Mouse (Mus musculus) heart, postnatal 14 days (tissue): Measurements from ENCODE around the gene Nek5. TPM values are rescaled to one million over a fixed set of nuclear protein-coding genes. Genes with fewer than 3 reads are reported as not detected.
A peak's percentile ranks its signal among the peaks of the same experiment; 100 is the strongest.
"Not testable (repeated sequence)": the region's sequence is repeated elsewhere in the genome, so short reads cannot be mapped to it uniquely, and the experiment has no call there.

Experiments
- DNase-seq, 2 experiments: peaks; one replicate each; pipeline ENCODE4 v3.0.0; 2021 to 2022
- intact Hi-C: fragments of 180-260 bp; cut with DNase I; formaldehyde crosslinking; loops from one replicate; pipeline ENCODE4 v1.15.1; 2025
- long read RNA-seq, 2 experiments: library from polyadenylated mRNA; stranded (forward); transcript quantifications; one replicate each; pipeline ENCODE4 v2.0.0; 2021
- total RNA-seq, 2 experiments: library from RNA; stranded (reverse); gene quantifications; 2 replicates each; pipeline ENCODE4 v1.2.3; 2021

Gene Nek5
- under 1 TPM in 1 of 2 experiments, not detected in 1; 0.29 TPM for total RNA-seq
- long read RNA-seq, experiment 1, result 0 reads
- long read RNA-seq, experiment 2, result 0 reads

- intact Hi-C loops, result no loop called here
- DNase-seq, result peak; percentile 15 to 26
Observed at GRCm38 (mm10) chr8:22124220-22125152, at the start of gene Nek5. Gene Nek5 (minus strand): TSS chr8:22125053.

GRCm38 (mm10) chr8:22169167-22169566 lies 44.3 kb upstream of the Nek5 start:
- no peak for DNase-seq
- intact Hi-C loops, result loop anchor here (5.0 kb wide), 2 partner anchors 107 to 177 kb away; partner anchors contain the start of genes Alg11 and Atp7b

- peak; percentile 86 to 91 for DNase-seq
- intact Hi-C loops, result loop anchor here (5.0 kb wide), 2 partner anchors 104 to 174 kb away; partner anchors contain the start of genes Alg11 and Atp7b
Observed at GRCm38 (mm10) chr8:22166080-22166603, 41.3 kb upstream of the Nek5 start, which contains the start of gene Nek3. Gene Nek3 (minus strand): TSS chr8:22166435.

- intact Hi-C loops, result loop anchor here (5.0 kb wide), 2 partner anchors 103 to 173 kb away; partner anchors contain the start of genes Alg11 and Atp7b
- no peak for DNase-seq
Observed at GRCm38 (mm10) chr8:22165251-22166079, 40.6 kb upstream of the Nek5 start.

- intact Hi-C loops, result no loop called here
- no peak for DNase-seq
Observed at GRCm38 (mm10) chr8:22164431-22164830, 39.6 kb upstream of the Nek5 start.

- no peak for DNase-seq
- intact Hi-C loops, result no loop called here
Observed at GRCm38 (mm10) chr8:22162206-22162605, 37.4 kb upstream of the Nek5 start.

- intact Hi-C loops, result no loop called here
- no peak for DNase-seq
Observed at GRCm38 (mm10) chr8:22150345-22150663, 25.5 kb upstream of the Nek5 start.

GRCm38 (mm10) chr8:22149643-22150344 lies 24.9 kb upstream of the Nek5 start:
- no peak for DNase-seq
- intact Hi-C loops, result no loop called here

- no peak for DNase-seq
- intact Hi-C loops, result no loop called here
Observed at GRCm38 (mm10) chr8:22148367-22148740, 23.5 kb upstream of the Nek5 start.

GRCm38 (mm10) chr8:22147706-22148366 lies 23.0 kb upstream of the Nek5 start:
- intact Hi-C loops, result no loop called here
- DNase-seq, result no peak

GRCm38 (mm10) chr8:22145831-22146230 lies 21.0 kb upstream of the Nek5 start:
- DNase-seq, result no peak
- intact Hi-C loops, result no loop called here

- intact Hi-C loops, result no loop called here
- no peak for DNase-seq
Observed at GRCm38 (mm10) chr8:22143764-22144491, 19.1 kb upstream of the Nek5 start.

GRCm38 (mm10) chr8:22142592-22142991 lies 17.7 kb upstream of the Nek5 start:
- intact Hi-C loops, result no loop called here
- DNase-seq, result no peak

- no peak for DNase-seq
- intact Hi-C loops, result no loop called here
Observed at GRCm38 (mm10) chr8:22141836-22142385, 17.1 kb upstream of the Nek5 start.

- peak; percentile 29 to 43 for DNase-seq
- intact Hi-C loops, result not testable (repeated sequence)
Observed at GRCm38 (mm10) chr8:22136462-22136861, 11.6 kb upstream of the Nek5 start.

GRCm38 (mm10) chr8:22134750-22135135 lies 9.9 kb upstream of the Nek5 start:
- intact Hi-C loops, result no loop called here
- DNase-seq, result no peak

GRCm38 (mm10) chr8:22134078-22134749 lies 9.4 kb upstream of the Nek5 start:
- DNase-seq, result no peak
- intact Hi-C loops, result no loop called here

GRCm38 (mm10) chr8:22132062-22132461 lies 7.2 kb upstream of the Nek5 start:
- intact Hi-C loops, result no loop called here

More at GRCm38 (mm10) chr8:22132062-22132461, 7.2 kb upstream of the Nek5 start:
- no peak for DNase-seq
